Mouse (Mus musculus): ENCODE measurements around the gene Mus81.

GRCm38 (mm10) chr19:5496052-5496370, 7.8 kb upstream of the Mus81 start:
- no peak for TF ChIP-seq CTCF (IDR thresholded peaks at IDR 0.05; ENCODE audit: low read depth)
- no peak for TF ChIP-seq EP300 (IDR thresholded peaks at IDR 0.05; ENCODE audit: low read depth)

Measured in liver, embryonic 14.5 days (tissue).